Mouse (Mus musculus) liver, adult 2 months (tissue): Measurements from ENCODE around the gene Gm17361. TPM values are rescaled to one million over a fixed set of nuclear protein-coding genes. Genes with fewer than 3 reads are reported as not detected.
"Not testable (repeated sequence)": the region's sequence is repeated elsewhere in the genome, so short reads cannot be mapped to it uniquely, and the experiment has no call there.

ENCODE experiments used
- DNase-seq: peaks from one replicate; pipeline ENCODE4 v3.0.0-alpha.2; 2011; ENCODE audit warnings: low read depth, low spot score; ENCODE audit errors: extremely low read depth
- H3K27ac ChIP-seq: fragments of 200-500 bp; replicated peaks from 2 replicates; pipeline ENCODE4 v1.5.1; 2012; ENCODE audit warnings: low read depth, mild to moderate bottlenecking, control low read depth, inconsistent platforms, low read length; ENCODE audit not compliant: insufficient read depth
- H3K27me3 ChIP-seq: fragments of 200-500 bp; 2 replicates; pipeline ENCODE4 v1.6.1; 2012; ENCODE audit warnings: mild to moderate bottlenecking, moderate library complexity, low read length, inconsistent platforms; ENCODE audit not compliant: control insufficient read depth, insufficient read depth
- H3K36me3 ChIP-seq: fragments of 200-500 bp; 2 replicates; pipeline ENCODE4 v1.6.1; 2012; ENCODE audit warnings: low read length, inconsistent platforms; ENCODE audit not compliant: control insufficient read depth, insufficient read depth
- H3K4me1 ChIP-seq: fragments of 200-500 bp; 2 replicates; pipeline ENCODE4 v1.6.1; 2011; ENCODE audit warnings: low read length; ENCODE audit not compliant: control insufficient read depth, insufficient read depth
- H3K4me3 ChIP-seq: fragments of 200-500 bp; 2 replicates; pipeline ENCODE4 v1.5.1; 2011; ENCODE audit warnings: low read depth, mild to moderate bottlenecking, control low read depth, low read length, moderate library complexity; ENCODE audit not compliant: insufficient read depth
- H3K79me2 ChIP-seq: fragments of 200-500 bp; 2 replicates; pipeline ENCODE4 v1.6.1; 2012; ENCODE audit warnings: inconsistent platforms, mild to moderate bottlenecking, low read length, moderate library complexity; ENCODE audit not compliant: control insufficient read depth, insufficient read depth
- H3K9ac ChIP-seq: fragments of 200-500 bp; 2 replicates; pipeline ENCODE4 v1.6.1; 2012; ENCODE audit warnings: low read depth, mild to moderate bottlenecking, control low read depth, inconsistent platforms, low read length
- WGBS: fragments of 180-500 bp; shearing (Covaris S2); methylation state at CpG from one replicate; pipeline ENCODE4 v1.1.7; 2018; 5-methylcytosine and 5-hydroxymethylcytosine counted together
- polyA plus RNA-seq: library from polyadenylated mRNA; depleted of rRNA; stranded (reverse); fragments of >200 nt; gene quantifications from 2 replicates; pipeline ENCODE4 v1.2.3, GENCODE M21; 2012; rRNA removed
- total RNA-seq: library from RNA; depleted of rRNA; stranded (reverse); fragments of >200 nt; gene quantifications from 2 replicates; pipeline ENCODE4 v1.2.3, GENCODE M21; 2014; rRNA removed

Gm17361 gene
- total RNA-seq (not detected in 2 replicates), polyA plus RNA-seq (not detected in 2 replicates)

DNA sequence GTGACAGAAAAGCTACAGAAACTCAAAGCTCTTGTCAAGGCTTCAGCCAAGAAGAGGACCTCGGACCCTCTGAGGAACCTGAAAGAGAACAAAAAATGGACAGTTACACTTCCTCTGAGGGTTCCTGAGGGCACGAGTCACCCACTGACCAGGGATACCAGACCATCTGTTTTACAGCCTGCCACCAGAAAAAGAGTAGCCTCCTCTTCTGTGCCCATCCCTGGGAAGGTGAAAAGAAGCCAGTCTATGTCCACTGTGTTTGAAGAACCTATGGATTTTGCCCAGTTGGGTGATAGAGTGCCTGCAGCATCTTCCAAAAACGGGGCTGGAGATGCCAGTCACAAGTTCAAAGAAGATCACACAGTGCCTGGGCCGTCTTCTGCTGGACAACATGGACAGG lies at the start of gene Gm17361:
Gene Gm17361 (plus strand): TSS at position 301 of the 400 bp plus-strand sequence.
- not testable (repeated sequence) for DNase-seq, H3K4me1 ChIP-seq, H3K9ac ChIP-seq, H3K36me3 ChIP-seq, H3K27me3 ChIP-seq, H3K27ac ChIP-seq, H3K4me3 ChIP-seq, H3K79me2 ChIP-seq
- no CpG with 5 or more reads among the region's 4 CpGs for WGBS
